Mouse (Mus musculus) G1E (cell line): ENCODE results near the gene Slfn8. TPM values are rescaled to one million over a fixed set of nuclear protein-coding genes. Genes with fewer than 3 reads are reported as not detected.
A peak's percentile ranks its signal among the peaks of the same experiment; 100 is the strongest.

Source experiments
- ATAC-seq: 2 replicates; pipeline ENCODE4 v1.8.0; 2016; ENCODE audit warnings: mild to moderate bottlenecking; ENCODE audit not compliant: insufficient number of reproducible peaks, poor library complexity, low FRiP score, severe bottlenecking; ENCODE audit errors: extremely low read depth
- DNase-seq: peaks from one replicate; pipeline ENCODE4 v3.0.0; 2012; ENCODE audit warnings: low spot score
- H3K27me3 ChIP-seq: 2 replicates; pipeline ENCODE4 v1.6.1; 2012; ENCODE audit warnings: mild to moderate bottlenecking, low read length, inconsistent platforms; ENCODE audit not compliant: insufficient read depth
- H3K36me3 ChIP-seq: replicated peaks from 2 replicates; pipeline ENCODE3; 2012; ENCODE audit warnings: mild to moderate bottlenecking, inconsistent platforms
- H3K4me1 ChIP-seq: 2 replicates; pipeline ENCODE4 v1.6.1; 2012; ENCODE audit warnings: low read depth, low read length, inconsistent platforms, mixed read lengths; ENCODE audit not compliant: insufficient read depth
- H3K4me3 ChIP-seq: 2 replicates; pipeline ENCODE4 v1.5.1; 2012; ENCODE audit warnings: low read depth, mild to moderate bottlenecking, inconsistent platforms, low read length, moderate library complexity, mixed read lengths
- H3K9me3 ChIP-seq: replicated peaks from 2 replicates; pipeline ENCODE4 v1.6.1; 2012; ENCODE audit warnings: inconsistent platforms
- CTCF ChIP-seq: IDR thresholded peaks from 2 replicates; pipeline ENCODE4 v1.5.1; 2012; ENCODE audit warnings: low read depth, low read length, inconsistent platforms, mixed read lengths
- GATA1 ChIP-seq: IDR thresholded peaks from 2 replicates; pipeline ENCODE4 v1.6.1; 2012; ENCODE audit warnings: borderline replicate concordance, low read length, inconsistent platforms, mixed read lengths
- GATA2 ChIP-seq: IDR thresholded peaks from 2 replicates; pipeline ENCODE4 v1.6.1; 2012; ENCODE audit warnings: low read depth, low read length, inconsistent platforms, borderline replicate concordance
- POLR2AphosphoS5 ChIP-seq: IDR thresholded peaks from 2 replicates; pipeline ENCODE4 v1.6.1; 2012; ENCODE audit warnings: low read depth, low read length, inconsistent platforms; ENCODE audit not compliant: insufficient replicate concordance
- TAL1 ChIP-seq: conservative IDR thresholded peaks from 2 replicates; pipeline ENCODE4 v1.6.1; 2012; ENCODE audit warnings: low read depth, low read length, inconsistent platforms, mixed read lengths
- polyA plus RNA-seq: library from polyadenylated mRNA; stranded (reverse); fragments of >175 nt; gene quantifications from 2 replicates; pipeline ENCODE4 v1.2.3, GENCODE M21; 2012
- total RNA-seq, 2 experiments: library from RNA; stranded (forward) in 1 of 2; stranded (reverse) in 1 of 2; fragments of 200-1000 nt in 1 of 2; fragments of >200 nt in 1 of 2; fragmentation: Nextera tagmentation in 1 of 2; gene quantifications; 2 replicates each; pipeline ENCODE4 v1.2.3; 2014 to 2017

Gene Slfn8
- total and polyA plus RNA-seq, 3 experiments = 0.16 TPM; not detected in 2

DNA sequence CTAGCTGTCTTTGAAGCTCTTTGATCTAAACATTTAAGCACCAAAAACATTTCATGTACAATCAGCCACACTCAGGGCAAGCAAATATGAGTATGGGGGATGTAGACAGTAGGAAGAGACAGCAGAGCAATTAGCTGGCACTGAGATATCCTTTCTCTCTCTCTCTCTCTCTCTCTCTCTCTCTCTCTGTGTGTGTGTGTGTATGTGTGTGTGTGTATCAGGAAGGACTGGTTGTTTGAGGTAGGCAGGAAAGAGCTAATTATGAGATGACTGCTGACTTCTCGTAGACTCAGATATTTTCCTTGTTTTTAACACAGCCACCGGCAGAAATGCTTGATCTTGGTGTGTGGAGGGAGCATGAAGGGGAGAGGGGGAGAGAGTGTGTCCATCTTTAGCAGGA lies 58.9 kb downstream of the Slfn8 start:
- Histone ChIP-seq H3K27me3 (peaks cover 17% of the 10 kb centered on the region; the same call in 1 of the 2 replicates), H3K4me3 (no peak overlapping the region), H3K36me3 (no peaks in the 10 kb centered on the region), H3K4me1 (peaks cover 15% of the 10 kb centered on the region), H3K9me3 (no peaks in the 10 kb centered on the region)
- ATAC-seq (no peak), DNase-seq (no peak)
- TF ChIP-seq GATA1 (no peak), CTCF (no peak), POLR2AphosphoS5 (no peak), GATA2 (no peak), TAL1 (no peak)

DNA sequence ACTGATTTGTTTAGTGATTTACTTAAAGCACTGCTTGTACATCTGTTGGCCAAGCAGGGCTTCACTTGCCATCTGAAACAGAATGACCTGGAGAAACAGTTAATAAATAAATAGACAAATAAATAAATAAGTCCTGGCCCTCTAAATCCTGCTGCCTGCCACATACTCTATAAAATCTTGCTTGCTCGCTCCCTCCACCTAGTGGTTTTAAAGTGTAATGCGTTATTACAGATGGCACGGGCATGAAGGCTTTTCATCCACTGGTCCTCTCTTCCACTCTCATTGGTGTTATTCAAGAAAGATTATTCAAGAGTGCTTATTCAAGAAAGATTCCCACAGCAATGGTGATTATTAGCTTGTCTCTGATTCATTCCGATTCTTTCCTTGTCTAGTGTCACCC lies 61.0 kb downstream of the Slfn8 start:
- DNase-seq (peak; percentile 14), ATAC-seq (no peak)
- Histone ChIP-seq H3K27me3 (peaks cover 11% of the 10 kb centered on the region; the same call in 1 of the 2 replicates), H3K36me3 (no peaks in the 10 kb centered on the region), H3K4me3 (no peak overlapping the region), H3K9me3 (no peaks in the 10 kb centered on the region), H3K4me1 (peaks cover 30% of the 10 kb centered on the region)
- TF ChIP-seq POLR2AphosphoS5 (no peak), CTCF (peak; percentile 38; the same call in 1 of the 2 replicates), TAL1 (no peak), GATA1 (no peak), GATA2 (no peak)

GRCm38 (mm10) chr11:82956925-82957324 lies 63.7 kb downstream of the Slfn8 start:
- no peak overlapping the region for H3K4me3 ChIP-seq
- H3K27me3 ChIP-seq = peaks cover 13% of the 10 kb centered on the region
- H3K36me3 ChIP-seq = no peaks in the 10 kb centered on the region
- DNase-seq = no peak
- no peaks in the 10 kb centered on the region for H3K9me3 ChIP-seq
- peaks cover 44% of the 10 kb centered on the region for H3K4me1 ChIP-seq
- TF ChIP-seq GATA2 (no peak), TAL1 (no peak), GATA1 (no peak)
- peak; percentile 24; the same call in 1 of the 2 replicates for ATAC-seq

DNA sequence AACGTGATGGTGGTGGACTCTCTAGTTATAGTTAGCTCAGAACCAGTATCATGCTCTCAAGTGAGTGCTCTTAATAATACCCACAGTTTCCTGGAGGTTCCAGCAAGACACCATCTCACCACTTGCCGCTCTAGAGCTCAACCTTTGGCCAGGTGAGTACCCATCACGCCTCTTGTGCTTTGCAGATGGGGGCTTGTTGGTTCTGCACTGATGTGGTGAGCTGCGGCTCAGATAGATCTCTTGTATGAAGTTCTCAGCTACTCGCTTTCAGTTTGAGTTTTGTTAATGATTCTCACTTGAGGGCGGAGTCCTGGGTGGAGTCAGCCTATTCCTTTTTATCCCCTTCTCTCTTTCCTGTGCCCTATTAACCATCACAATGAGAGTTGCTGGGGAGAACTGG lies 66.0 kb downstream of the Slfn8 start:
- H3K36me3 ChIP-seq = no peaks in the 10 kb centered on the region
- H3K4me1 ChIP-seq = peaks cover 60% of the 10 kb centered on the region
- no peak for TF ChIP-seq GATA2
- no peak for TF ChIP-seq TAL1
- no peak for TF ChIP-seq GATA1
- TF ChIP-seq POLR2AphosphoS5 = no peak
- no peak for TF ChIP-seq CTCF
- H3K27me3 ChIP-seq = peaks cover 7% of the 10 kb centered on the region
- DNase-seq (no peak), ATAC-seq (no peak)
- no peaks in the 10 kb centered on the region for H3K9me3 ChIP-seq
- H3K4me3 ChIP-seq = no peak overlapping the region

GRCm38 (mm10) chr11:82952612-82953542 lies 67.7 kb downstream of the Slfn8 start:
- TF ChIP-seq GATA1 (no peak), TAL1 (no peak)
- DNase-seq = peak; percentile 35
- Histone ChIP-seq H3K9me3 (no peaks in the 10 kb centered on the region), H3K4me1 (peaks cover 60% of the 10 kb centered on the region), H3K4me3 (peak overlapping the region; percentile 68), H3K36me3 (no peaks in the 10 kb centered on the region), H3K27me3 (peaks cover 21% of the 10 kb centered on the region)
- ATAC-seq = peak; percentile 56

Other genes starting within 250 kb of the Slfn8 start
- 43.0 and 50.2 TPM in 2 replicates for gene Lig3, start 239.7 kb downstream of the Slfn8 start, total RNA-seq (2014; fragmentation: Nextera tagmentation)
- 33.1 and 34.6 TPM in 2 replicates for gene Lig3, start 239.7 kb downstream of the Slfn8 start, total RNA-seq (2017)
- 60.5 and 71.8 TPM in 2 replicates for gene Lig3, start 239.7 kb downstream of the Slfn8 start, polyA plus RNA-seq
- gene Rffl, start 149.6 kb downstream of the Slfn8 start, total RNA-seq (2014; fragmentation: Nextera tagmentation) = 54.7 and 71.1 TPM in 2 replicates
- 25.6 and 27.9 TPM in 2 replicates for gene Rffl, start 149.6 kb downstream of the Slfn8 start, total RNA-seq (2017)
- gene Rffl, start 149.6 kb downstream of the Slfn8 start, polyA plus RNA-seq = 29.1 and 46.6 TPM in 2 replicates
- gene Rad51d, start 130.2 kb downstream of the Slfn8 start, total RNA-seq (2014; fragmentation: Nextera tagmentation) = 21.3 and 24.6 TPM in 2 replicates
- 13.4 and 16.0 TPM in 2 replicates for gene Rad51d, start 130.2 kb downstream of the Slfn8 start, total RNA-seq (2017)
- gene Rad51d, start 130.2 kb downstream of the Slfn8 start, polyA plus RNA-seq = 10.3 and 13.6 TPM in 2 replicates
- not detected in 2 replicates for gene Fndc8, start 128.7 kb downstream of the Slfn8 start, total RNA-seq (2014; fragmentation: Nextera tagmentation)
- 0.05 TPM in 1 of 2 replicates, not detected in the other for gene Fndc8, start 128.7 kb downstream of the Slfn8 start, total RNA-seq (2017)
- not detected in 2 replicates for gene Fndc8, start 128.7 kb downstream of the Slfn8 start, polyA plus RNA-seq
- gene Nle1, start 112.4 kb downstream of the Slfn8 start, total RNA-seq (2014; fragmentation: Nextera tagmentation) = 27.6 and 38.6 TPM in 2 replicates
- gene Nle1, start 112.4 kb downstream of the Slfn8 start, total RNA-seq (2017) = 18.6 and 23.2 TPM in 2 replicates
- 92.9 and 93.8 TPM in 2 replicates for gene Nle1, start 112.4 kb downstream of the Slfn8 start, polyA plus RNA-seq
- 0.38 TPM in 1 of 2 replicates, not detected in the other for gene Unc45b, start 110.3 kb downstream of the Slfn8 start, total RNA-seq (2014; fragmentation: Nextera tagmentation)
- gene Unc45b, start 110.3 kb downstream of the Slfn8 start, total RNA-seq (2017) = 0.12 and 0.33 TPM in 2 replicates
- 0.01 and 0.02 TPM in 2 replicates for gene Unc45b, start 110.3 kb downstream of the Slfn8 start, polyA plus RNA-seq
- 3.8 and 9.1 TPM in 2 replicates for gene Slfn5, start 69.5 kb downstream of the Slfn8 start, total RNA-seq (2014; fragmentation: Nextera tagmentation)
- gene Slfn5, start 69.5 kb downstream of the Slfn8 start, total RNA-seq (2017) = 5.5 and 7.7 TPM in 2 replicates
- 0.28 and 0.33 TPM in 2 replicates for gene Slfn5, start 69.5 kb downstream of the Slfn8 start, polyA plus RNA-seq
- gene Slfn9, start 29.0 kb downstream of the Slfn8 start, total RNA-seq (2014; fragmentation: Nextera tagmentation) = 0.39 TPM in 1 of 2 replicates, not detected in the other
- gene Slfn9, start 29.0 kb downstream of the Slfn8 start, total RNA-seq (2017) = 0.29 and 0.33 TPM in 2 replicates
- gene Slfn9, start 29.0 kb downstream of the Slfn8 start, polyA plus RNA-seq = 0.01 TPM in 1 of 2 replicates, not detected in the other
- gene Slfn2, start 44.3 kb upstream of the Slfn8 start, total RNA-seq (2014; fragmentation: Nextera tagmentation) = 2.3 and 3.8 TPM in 2 replicates
- gene Slfn2, start 44.3 kb upstream of the Slfn8 start, total RNA-seq (2017) = 44.5 and 48.4 TPM in 2 replicates
- 0.72 and 0.96 TPM in 2 replicates for gene Slfn2, start 44.3 kb upstream of the Slfn8 start, polyA plus RNA-seq
- gene Slfn1, start 96.0 kb upstream of the Slfn8 start, total RNA-seq (2014; fragmentation: Nextera tagmentation) = not detected in 2 replicates
- 0.17 and 0.22 TPM in 2 replicates for gene Slfn1, start 96.0 kb upstream of the Slfn8 start, total RNA-seq (2017)
- gene Slfn1, start 96.0 kb upstream of the Slfn8 start, polyA plus RNA-seq = not detected in 2 replicates
- gene Slfn4, start 154.4 kb upstream of the Slfn8 start, total RNA-seq (2014; fragmentation: Nextera tagmentation) = not detected in 2 replicates
- 0.05 and 0.06 TPM in 2 replicates for gene Slfn4, start 154.4 kb upstream of the Slfn8 start, total RNA-seq (2017)
- not detected in 2 replicates for gene Slfn4, start 154.4 kb upstream of the Slfn8 start, polyA plus RNA-seq
- not detected in 2 replicates for gene Slfn3, start 170.5 kb upstream of the Slfn8 start, total RNA-seq (2014; fragmentation: Nextera tagmentation)
- 0.12 and 0.16 TPM in 2 replicates for gene Slfn3, start 170.5 kb upstream of the Slfn8 start, total RNA-seq (2017)
- gene Slfn3, start 170.5 kb upstream of the Slfn8 start, polyA plus RNA-seq = not detected in 2 replicates